Mouse (Mus musculus) retina, postnatal 7 days (tissue): ENCODE measurements around the gene Bmp7.

Experiments
- DNase-seq: peaks from one replicate; pipeline ENCODE4 v3.0.0-alpha.2; 2012; ENCODE audit warnings: low read depth, low spot score

The Bmp7 gene

DNA sequence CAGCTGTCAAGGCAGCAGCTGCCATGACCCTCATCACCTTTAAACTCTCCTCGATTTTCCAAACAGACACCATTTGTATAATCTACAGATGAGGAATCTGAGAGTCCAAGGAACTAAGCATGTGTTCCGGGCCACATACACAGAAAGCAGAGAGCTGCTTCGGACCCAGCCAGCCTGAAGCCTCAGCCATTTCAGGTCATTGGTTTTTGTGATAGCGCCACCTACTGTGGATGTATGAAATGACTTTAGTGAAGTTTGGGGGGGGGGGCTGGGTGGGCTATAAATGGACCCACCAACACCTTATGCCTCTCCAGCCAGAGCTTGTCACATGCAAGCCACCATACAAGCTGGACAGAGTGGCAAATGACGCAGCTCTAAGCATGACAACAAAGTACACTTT is 8.9 kb upstream of the Bmp7 start:
- DNase-seq, result no peak

DNA sequence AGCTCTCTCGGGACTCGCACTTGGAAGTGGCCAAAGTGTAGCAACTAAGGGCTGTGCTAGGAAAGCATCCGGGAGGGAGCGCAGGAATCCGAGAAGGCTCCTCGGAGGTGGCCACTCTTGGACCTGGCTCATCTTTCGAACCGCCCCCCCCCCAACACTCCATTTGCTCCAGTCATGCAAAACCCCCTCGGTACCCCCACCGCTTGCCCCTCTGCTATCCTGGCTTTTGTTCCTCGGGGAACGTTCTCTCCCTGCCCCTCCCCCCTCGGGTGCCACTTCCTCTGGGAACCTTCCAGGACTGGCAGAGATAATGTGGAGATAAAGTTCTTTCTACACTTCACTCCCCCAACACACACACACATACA is 660 bp upstream of the Bmp7 start:
- DNase-seq, result no peak

DNA sequence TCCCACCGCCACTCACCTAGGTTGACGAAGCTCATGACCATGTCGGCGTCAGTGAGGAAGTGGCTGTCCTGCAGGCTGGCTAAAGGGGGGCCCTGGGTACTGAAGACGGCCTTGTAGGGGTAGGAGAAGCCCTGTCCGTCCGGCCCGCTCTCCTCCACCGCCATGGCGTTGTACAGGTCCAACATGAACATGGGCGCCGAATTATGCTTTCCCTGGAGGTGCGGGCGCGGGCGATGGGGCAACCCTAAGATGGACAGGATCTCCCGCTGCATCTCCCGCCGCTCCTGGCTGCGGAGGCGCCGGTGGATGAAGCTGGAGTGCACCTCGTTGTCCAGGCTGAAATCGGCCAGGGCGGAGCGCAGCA is 500 bp downstream of the Bmp7 start:
- no peak for DNase-seq

DNA sequence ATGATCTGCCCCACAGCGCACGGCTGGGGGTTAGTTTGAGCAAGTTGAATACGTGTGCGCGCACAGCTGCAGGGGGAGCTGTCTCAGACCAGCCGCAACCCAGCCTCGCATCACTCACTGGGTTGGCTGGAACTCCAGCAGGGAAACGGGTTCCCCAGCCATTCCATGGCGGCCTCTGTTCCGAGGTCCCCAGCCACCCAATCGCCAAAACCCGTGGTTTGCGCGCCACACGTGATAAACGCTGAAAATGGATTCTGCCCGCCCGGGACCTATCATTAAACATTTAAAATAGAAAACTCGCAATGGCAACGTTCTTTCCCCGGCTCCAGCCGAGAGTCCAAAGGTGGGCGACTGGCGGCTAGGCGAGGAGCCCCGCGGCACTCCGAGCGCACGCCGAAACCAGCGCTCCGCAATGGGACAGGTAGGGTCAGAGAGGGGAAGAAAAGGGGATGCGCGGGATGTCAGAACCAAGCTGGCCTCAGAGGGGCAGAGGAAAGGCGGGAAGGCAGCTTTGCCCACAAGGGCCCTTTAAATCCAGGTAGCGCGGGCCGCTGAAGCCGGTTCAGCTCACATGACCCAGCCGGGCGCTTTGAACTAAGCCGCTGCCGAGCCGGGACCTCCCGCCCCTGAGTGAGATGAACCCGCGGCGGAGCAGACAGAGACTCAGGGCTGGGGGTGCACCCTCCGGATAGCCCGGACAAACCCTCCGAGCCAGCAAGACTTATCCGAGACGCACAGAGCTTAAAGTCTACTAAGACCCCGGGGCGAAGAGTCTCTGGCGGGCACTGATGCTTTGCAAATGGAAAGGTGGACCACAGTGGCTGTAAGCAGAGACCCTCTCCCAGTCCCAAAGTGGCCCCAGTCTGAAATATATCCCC is 1.1 kb downstream of the Bmp7 start:
- no peak for DNase-seq

DNA sequence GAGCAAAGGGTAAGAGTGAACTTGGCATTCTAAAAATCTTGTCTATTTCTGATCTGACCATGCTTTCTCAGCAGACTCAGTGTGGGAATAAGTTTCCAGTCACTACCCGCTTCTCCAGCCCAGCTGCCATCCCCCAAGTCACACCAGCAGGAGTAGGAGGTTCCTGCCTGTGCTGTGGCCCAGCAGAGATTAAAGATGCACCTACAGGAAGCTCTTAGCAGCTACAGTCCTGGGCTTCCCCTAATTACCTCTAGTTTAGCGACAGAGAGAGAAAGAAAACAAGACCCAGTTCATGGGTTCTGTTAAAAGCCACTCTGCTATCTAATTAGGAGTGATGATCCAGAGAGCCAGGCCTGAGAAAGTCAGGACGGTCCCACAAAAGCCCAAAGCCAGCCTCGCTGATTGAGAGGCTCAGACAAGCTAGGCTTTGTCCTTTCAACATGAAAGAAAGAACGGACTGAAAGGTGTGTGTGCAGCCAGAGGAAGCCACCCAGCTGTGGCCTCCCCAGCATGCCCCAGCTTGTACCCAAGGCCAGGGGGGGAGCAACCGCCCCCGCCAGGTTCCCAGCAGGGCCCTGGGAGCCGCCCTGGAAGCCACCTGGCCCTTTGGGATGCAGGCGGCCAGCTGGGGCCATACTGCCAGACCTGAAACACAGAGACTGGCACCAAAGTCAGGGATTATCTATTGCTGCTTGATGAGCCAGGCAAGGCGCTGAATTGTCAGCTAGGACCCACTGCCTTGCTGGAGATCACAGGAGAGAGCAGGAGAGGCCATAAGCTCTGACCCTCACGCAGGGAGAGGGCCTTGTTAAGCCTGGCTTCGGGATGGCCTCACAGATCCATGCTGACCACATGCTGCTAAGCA is 2.6 kb downstream of the Bmp7 start:
- no peak for DNase-seq

DNA sequence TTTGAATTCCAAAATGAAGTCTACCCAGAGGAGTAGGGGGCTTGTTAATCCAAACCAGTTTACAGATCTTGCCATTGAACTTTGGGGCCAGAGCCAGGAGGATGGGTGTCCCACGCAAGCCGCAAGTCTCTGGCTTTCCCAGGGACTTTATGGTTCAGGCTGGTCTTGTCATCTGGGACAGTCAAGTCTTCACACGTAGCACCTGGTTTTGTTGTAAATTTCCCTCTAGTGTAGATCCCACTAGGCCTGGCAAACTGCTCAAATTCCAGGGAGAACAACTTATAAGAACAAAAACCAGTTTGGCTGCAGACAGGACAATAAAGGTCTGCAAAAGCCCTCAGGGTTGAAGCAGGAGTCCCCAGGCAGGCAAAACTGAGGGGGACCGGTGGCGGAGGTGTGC is 3.3 kb downstream of the Bmp7 start:
- no peak for DNase-seq

DNA sequence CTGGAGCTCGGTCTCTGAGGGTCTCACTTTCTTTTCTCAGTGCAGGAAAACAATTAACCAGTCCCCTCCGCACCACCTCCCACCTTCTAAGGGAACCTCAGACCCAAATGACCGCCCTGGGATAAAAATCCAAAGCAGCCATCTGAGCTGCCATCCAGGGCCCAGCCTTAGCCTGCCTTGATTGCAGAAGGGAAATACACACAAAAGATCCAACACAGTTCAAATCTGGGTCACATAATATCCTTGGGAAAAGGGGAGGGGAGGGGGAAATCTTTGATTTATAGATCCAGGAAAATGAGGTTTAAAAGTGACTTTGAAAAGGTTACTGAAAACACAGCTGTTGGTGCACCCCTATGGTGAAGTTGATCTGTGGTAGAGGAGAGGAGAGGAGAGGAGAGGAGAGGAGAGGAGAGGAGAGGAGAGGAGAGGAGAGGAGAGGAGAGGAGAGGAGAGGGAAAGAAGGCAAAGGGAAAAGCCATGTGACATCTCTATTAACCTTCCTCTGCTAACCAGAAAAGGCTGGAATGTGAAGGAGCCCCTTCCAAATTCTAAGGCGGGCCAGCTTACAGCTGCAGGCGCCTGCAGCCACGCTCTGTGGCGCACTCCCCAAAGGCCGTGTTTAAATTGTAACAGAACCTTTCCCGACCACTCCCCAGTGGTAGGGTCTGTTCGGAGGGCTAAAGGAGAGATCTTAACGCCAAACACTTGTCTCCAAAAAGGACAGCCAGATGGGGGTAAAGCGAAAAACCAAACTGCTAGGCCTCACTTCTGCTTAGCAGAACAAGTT is 4.2 kb downstream of the Bmp7 start:
- no peak for DNase-seq

DNA sequence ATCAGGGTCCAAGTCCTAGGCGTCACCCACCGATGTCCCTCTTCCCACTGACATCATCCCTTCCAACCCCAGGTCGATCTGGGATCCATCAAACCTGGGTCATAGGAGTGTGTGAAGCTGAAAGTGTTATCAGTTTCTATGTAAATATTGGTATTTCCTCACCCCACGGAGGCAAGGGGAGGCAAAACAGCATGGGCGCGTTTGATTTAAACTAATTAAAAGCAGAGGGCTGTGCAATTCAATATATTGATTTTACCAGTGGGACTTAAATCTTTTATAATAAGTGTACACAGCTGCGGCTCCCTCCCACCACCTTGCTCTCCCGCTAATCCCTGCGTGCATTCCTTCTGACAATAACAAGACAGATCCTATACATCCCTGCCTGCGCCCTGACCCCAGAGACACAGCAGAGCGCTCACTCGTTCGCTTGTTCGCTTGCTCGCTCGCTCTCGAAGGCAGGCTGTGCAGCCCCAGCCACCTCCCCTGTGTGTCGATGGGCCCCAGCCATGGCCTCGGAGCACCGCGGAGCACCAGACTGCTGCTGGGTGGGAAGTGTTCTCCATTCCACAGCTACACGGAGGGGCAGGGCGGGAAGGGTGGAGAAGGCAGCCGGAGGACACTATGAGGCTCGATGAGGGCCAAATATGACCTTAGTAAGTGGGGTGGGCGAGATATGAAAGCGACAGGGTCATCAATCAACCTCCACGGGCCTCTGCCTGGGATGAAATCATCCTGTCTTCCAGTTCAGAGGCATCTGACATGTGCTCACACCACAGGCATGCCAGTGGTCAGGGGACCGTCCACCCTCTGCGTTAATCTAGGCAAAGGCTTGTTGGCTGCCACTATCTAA is 5.0 kb downstream of the Bmp7 start:
- no peak for DNase-seq

DNA sequence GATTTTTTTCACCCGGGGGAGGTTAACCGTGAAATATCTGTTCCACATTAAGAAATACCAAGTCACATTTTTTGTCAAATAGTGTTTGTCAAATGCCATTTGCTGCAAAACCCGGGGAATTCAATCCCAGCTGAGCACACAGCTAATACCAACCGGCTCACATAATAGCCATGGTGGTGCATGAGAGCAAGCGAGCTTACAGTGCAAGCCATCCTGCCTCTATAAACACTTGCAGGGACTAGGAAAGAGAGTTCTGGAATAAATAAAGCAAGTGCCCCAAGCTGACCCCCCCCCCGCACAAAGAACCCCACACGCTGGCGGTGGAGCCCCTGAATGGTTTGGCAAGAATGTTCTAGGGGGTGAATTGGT is 5.7 kb downstream of the Bmp7 start:
- no peak for DNase-seq

DNA sequence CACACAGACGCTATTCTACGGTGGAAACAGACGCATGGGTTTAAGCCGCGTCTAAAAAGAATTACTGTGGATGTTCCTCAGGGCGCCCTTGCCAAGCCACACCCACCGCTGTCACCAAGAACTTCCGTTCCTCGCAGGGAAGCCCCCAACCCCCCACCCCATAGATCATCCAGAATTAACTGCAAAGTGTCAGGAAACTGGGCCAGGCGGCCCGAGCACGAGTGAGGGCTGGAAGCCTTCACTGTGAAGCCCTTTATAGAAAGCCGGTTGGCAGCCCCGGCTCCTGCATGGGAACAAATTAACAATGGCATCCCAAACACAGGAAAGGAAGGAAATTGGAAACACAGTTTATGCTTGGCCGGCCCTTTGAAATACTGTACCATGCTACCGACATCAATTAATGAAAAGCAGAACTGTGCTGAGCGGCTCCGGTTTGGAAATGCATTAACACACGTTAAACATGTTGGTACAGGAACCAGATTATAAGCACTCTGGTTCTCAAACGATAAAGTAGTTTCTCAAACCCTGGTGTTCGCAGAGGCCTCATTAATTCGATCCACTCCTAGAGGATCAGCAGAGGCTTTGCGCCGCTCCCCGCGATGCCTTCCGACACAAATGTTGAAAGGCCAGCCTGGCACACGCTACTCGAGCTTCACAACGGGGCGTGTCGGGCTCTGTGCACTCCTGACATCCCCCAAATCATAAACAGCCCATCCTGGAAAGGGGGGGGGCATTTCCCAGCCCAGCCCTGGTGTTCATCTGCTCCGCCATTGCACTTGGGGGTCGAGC is 6.3 kb downstream of the Bmp7 start:
- DNase-seq, result no peak

DNA sequence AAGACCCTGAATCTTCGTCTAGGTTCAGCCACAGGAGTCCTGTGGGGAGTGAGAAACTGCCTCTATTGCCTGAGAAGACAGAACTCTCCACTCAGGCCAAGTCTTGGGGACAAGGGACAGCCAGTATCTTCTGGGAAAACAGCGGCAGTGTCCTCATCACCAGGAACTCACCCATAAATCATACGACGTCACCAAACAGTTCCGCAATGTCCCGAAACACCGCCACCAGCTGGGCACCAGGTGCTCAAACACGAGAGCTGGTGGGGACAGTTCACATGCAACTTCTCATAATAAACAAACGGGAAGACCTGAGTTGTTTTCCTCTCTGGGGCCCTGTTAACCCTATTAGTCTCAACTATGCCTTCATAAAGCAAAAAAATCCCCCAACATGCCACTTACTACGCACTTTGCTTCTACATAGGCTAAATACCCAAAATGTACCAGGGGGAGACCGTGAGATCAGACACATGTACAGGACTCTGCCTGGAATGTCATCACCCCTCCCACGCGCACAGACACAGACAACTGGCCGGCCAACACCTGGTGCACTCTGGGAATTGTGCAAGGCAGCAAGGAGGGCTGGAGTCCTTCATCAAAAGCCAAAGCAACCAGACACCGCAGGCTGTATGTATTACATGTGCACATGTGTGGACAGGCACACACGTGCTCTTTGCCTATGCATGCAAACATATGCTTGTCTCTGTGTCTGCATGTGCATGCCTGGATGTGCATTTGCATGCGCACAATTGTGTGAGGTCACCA is 8.8 kb downstream of the Bmp7 start:
- DNase-seq, result no peak

DNA sequence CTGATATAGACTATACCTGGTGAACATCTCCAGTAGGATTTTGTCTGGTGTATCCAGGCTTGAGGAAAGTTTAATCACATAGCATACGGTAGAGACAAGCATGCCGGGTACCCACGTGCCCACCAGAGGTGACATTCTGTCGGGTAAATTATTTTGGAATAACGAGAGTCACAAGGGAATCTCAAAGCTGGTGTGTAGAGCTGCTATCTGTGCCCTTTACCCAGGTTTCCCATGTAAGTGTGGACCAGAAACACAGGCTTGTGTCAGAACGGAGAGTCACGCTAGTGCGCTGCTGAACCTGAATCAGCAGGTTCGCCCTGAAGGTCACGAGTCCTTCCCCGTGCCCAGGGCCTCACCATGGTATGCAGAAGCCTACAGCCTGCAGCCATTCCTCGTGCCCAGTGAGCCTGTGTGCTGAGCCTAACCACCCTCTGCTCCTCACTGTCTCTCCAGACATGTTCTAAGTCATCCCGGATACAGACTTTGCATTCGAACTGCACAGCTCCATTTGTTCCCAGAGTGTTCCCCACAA is 10.2 kb downstream of the Bmp7 start:
- DNase-seq, result no peak

DNA sequence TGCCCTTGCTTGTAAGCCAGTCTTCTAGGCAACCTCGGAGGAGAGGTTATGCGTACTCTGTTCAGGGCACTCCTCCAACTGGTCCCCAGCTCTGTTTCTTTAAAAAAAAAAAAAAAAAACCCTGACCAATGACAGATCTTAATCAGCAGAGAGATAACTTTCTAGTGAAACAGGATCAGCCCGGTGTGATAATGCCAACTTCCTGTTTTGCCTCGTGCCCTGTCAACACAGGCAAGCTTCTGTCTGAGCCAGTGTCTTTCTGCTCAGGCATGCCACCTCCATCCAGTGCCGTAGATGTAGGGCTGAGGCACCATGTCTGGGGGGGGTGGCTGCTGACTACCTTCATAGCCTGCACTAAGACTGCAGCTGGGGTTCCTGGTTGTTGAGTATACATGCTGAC is 12.5 kb downstream of the Bmp7 start:
- DNase-seq, result no peak

DNA sequence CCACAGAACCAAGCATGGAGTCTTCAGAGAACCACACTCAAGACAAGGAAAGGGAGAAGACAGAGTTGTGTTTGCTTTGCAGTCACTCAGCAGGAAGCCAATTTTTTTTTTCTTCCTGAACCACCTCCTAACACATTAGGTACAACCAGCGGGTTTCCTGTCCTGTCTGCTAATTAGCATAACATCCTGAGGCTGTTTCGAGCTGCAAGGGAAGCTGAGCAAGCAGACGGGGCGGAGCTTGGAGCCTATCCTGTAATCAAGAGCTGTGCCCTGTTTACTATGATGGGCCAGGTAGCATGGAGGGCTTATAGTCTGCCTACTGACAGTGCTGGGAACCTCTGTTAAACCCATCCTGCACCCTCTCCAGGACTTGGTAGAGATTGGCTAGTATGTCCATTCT is 13.8 kb downstream of the Bmp7 start:
- DNase-seq, result no peak

DNA sequence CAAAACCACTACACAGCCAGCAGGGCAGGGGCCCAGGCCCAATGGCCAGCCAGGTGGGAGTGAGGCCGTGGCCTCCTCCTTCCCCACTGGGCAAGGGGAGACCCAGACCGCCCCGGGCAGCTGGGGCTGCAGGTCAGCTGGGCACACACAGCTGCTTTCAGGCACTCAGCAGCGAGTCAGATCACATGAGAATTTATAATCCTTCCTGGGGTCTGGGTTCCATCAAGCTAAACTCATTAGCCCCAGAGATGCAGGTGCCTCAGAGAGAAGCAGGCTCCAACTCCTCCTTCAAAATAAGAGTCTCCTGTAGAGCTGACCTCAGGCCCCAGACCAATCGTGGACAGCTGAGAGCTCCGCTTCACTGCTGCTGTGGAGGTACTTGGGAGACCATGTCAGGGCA is 15.2 kb downstream of the Bmp7 start:
- no peak for DNase-seq

DNA sequence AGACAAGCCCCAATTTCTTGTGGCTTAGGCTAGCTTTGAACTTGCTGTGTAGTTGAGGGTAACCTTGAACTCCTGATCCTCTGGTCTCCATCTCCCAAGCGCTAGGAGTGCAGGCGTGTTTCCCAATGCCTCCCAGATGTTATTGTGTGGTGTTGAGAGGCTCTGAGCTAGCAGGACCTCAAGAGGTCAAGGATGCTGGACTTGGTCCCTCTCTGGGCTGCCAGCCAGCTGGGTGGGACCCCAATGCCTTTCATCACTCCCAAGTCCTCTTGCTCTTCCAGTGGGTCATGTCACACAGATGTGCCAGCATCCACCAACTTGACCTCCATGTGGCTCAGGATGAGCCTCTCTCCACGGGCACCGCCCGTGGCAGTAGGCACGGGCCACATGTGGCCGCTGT is 16.9 kb downstream of the Bmp7 start:
- no peak for DNase-seq

DNA sequence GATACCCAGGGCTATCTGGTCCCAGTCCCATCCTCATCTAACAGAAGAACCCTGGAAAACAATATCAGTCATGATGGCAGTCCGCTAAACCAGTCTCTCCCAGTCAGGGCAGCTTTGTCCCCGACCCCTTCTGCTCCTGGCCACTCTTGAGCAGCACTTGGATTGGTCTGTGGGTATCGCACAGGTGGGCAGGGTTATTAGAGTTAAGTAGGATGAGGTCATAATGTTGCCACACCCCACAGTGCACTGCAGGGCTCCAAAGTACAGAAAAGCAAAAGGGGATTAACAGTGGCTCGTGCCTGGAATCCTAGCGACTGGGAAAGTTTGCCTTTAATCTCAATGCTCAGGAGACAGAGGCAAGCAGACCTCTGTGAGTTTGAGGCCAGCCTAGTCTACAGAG is 17.5 kb downstream of the Bmp7 start:
- no peak for DNase-seq

DNA sequence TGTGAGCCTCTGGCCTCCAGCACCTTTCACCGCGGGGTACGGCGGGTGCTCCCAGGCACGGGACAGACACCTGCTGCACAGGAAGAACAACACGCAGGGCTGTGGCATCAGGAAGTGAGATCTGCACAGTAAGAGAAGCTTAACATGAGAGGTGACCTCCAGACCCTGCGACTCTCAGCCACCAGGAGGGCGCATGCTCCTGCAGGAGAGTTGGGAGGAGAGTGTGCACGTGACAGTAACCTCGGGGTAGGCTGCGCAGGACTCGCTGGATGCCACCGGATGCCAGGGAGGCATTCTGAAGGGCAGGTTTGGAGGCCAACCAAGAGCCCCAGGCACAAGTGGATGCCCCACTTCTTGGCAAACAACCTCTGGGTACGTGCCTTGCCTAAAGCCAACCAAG is 26.1 kb downstream of the Bmp7 start:
- no peak for DNase-seq

DNA sequence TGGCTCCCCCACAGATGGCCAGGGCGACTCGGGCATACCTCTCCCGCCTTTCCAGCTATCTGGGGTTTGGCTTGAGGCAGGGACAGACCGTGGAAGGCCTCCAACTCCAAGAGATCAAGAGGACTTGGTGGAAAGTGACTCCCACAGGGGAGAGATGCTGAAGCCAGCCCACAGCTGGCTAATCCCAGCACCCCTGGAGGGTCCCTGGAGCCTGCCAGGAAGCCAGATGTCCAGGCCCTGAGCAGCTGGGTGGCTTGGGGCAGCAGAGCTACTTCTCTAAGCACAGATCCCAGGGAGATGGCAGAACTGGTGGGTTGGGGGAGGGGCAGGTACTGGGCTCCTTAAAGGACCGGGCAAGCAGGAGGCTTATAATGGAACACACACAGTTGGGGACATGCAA is 28.4 kb downstream of the Bmp7 start:
- no peak for DNase-seq

DNA sequence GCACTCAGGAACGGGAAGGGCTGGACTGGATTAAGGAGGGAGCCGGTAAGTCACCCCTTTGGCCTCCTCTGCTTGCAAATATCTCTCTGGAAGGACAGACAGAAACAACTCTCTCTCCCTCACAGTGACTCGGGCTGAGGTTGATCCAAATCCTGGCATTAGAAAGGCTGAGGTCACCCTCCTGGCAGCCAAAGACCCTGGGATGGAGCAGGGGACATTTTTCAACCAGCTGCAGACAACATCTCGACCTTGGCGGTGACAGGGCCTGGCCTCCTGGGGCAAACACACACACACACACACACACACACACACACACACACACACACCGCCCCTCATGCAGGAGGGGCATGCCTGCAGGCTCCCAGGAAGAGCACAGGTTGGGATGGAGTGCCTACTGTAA is 29.0 kb downstream of the Bmp7 start:
- DNase-seq, result no peak
